Mouse (Mus musculus) Muller cell, postnatal 12 days (primary cell): Measurements from ENCODE around the gene Lama1.
A peak's percentile ranks its signal among the peaks of the same experiment; 100 is the strongest.

Experiments
- DNase-seq: peaks from one replicate; pipeline ENCODE4 v3.0.0-alpha.2; 2015; ENCODE audit errors: inconsistent ontology term

Lama1 gene

DNA sequence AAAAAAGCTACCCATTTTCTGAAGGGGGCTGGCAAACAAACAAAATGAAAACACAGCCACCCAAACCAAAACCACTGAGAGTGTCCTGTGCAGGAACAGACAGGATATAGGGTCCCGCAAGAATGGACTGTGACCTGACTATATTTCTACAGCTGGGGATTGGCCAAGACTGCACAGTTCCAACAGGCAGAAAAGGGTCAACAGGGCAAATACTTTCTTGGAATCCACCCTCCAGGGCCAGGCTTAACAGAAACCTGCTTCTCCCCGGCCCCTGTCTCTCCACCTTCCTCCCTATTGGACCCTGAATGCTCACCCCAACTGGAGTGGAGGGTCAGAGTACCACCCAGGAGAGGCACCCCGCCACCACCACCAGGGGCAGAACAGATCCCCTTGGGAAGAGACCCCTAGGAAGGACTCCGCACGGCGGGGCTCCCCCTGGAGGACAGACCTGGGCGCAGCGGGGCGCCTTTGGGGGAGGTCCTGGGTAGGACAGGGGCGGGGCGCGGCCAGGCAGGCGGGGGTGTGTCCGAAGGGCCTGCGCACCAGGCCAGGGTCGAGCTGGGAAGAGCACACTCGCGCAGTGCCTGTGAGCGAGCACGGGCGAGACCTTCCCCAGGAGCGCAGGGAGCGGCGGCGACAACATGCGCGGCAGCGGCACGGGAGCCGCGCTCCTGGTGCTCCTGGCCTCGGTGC, at the start of gene Lama1:
TSS of gene Lama1 (plus strand) at position 566 of the 693 bp plus-strand sequence.
- DNase-seq: peak; percentile 86

DNA sequence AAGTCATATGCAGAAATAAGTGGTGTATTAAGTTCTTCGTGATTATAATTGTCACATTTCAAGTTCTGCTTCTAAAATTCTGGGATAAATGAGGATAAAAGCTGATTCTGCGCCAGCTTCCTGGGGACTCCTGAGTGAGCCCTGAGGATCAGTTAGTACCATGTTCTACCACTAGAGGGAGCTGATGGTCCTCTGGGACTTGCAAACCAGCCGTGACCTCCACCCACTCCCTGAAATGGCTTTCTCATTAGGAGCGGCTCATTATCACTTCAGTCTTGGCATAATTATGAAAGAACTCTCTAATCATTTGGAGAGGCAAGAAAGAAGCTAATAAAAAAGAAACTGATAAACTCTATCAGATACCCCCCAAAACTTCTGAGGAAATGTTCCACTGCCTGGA, 45.6 kb upstream of the Lama1 start:
- peak; percentile 71 for DNase-seq

DNA sequence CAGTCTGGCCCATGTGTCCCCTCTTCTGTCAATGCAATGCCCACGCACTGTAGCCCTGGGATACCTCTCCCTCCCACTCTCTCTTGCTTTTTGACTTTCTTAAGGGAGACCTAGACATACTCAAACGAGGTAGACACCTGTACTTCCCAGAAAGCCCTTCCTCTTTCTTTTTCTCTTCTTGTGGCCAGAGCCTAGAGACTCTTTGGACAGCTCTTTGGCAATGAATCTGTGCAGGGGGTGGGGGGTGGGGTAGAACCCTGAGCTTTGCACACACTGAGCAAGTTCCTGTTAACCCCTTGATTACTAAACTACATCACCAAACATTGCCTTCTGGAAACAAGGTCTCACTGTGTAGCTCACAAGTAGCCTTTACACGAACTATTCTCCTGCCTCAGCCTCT, 32.8 kb upstream of the Lama1 start:
- no peak for DNase-seq

DNA sequence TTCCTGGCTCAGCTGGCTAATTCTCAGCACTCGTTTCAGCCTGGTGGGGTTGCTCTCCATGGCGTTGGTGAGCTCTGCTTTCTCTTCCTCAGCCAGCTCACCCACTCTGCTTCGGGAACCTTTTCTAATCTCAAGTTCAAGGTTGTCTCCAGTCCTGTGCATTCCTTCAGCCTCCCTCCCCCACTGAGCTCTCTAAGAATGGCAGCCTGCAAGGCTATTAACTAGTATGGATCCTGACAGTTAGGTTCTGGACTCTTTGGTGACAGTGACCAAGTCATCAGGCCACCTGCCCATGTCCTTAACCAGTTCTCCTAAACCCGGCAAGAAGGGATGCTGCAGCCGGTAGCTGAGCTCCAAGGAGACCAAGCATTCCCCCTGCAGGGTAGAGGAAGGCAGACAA, 30.1 kb upstream of the Lama1 start:
- DNase-seq: no peak

DNA sequence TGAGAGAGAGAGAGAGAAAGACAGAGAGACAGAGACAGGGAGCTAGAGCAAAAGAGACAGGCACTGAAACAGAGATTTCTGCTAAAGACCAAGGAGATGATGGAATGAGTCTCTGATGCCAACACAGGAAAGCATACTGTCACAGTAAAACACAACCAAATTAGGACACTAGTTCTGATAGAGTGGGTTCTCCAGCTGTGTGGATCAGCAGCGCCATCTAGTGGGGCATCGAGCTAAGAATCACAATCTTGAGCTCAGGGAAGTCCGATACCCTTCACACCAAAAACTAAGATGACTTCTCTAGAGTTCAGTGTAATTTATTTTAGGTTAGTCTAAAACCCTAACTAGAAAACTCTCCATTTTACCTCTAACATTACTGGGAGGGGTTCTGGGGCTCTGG, 29.1 kb upstream of the Lama1 start:
- peak; percentile 51 for DNase-seq

DNA sequence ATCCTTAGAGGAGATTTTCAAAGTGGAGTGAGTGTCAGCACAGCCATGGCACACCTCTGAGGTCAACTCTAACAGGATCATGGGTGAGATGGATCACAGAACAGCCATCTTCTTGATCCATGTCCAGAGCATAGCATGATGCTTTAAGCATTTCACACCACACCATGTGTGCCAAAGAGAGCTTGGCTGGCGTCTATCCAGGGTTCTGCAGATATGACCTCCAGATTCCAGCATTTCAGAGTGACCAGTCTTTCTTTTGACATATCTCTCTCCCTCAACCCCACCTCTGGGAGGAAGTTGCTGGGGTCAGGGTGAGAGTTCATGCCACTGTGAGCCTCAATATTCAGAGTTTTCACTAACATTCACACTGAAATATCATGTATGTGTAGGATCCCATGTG, 18.5 kb upstream of the Lama1 start:
- no peak for DNase-seq

DNA sequence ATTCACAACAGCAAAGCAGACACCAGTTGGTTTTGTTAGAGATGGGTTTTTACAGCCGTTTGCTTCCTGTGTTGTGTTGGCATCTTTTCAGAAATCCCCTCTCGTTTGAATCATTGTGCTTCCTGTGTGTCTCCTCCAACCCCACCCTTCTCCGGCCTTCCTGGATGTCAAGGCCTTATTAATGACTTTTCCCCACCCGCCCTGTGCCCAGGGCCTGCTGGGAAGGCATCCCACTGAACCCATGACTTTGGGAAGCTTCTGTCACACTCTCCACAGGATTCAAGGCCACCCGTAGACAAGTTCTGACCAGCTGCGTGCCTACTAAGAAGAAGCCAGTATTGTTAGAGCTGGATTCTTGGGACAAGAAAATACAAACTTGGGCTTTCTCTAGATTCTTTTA, 16.0 kb upstream of the Lama1 start:
- DNase-seq: no peak

DNA sequence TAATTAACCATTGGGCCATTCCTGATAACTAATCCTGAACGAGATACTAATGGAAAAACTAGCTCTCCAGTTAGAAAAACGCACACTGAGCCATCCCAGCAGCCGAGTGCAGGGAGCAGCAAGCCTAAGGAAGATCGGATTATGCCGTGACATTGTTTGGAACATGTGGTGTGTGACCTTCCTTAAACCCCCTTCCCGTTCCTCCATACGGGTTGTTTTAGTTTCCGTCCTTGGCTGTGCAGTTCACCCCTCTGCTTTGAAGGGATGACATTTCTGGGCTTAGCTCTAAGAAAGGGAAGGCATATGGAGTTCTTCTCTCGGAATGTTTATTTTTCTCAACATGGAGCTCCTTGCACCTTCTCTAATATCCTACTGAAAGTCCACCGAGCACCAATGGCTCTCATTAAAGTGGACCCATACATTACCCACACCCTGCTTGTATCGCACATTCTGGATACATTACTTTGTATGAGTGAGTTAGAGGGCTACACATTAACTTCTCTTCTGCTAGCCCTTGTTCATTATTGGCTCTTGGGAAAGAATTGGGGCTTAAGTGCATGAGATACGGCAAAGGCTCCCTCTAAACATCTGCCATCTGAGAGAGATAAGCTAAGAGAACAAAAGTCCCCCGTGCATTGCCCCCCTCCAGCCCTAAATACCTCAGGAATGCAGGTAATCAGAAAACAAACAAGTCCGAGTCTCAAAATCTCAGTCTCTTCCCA, 11.9 kb upstream of the Lama1 start:
- no peak for DNase-seq

DNA sequence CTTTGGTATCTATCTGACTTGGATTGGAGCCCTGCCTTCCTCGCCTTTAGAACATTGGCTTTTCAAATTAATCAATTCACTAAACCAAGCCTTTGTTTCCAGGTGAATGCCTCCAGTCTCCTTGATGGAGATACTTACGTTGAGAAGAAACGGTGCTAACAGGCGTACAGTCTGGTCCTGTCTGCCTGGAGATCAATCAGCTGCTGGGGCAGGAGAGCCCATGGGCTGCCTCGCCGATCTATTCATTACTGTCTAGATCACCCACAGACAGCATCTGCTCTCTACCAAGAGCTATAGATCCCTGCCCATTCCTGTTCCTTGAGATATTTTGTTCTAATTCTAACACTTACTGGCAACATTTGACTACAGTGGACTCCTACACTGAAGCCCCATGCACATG, 9.6 kb upstream of the Lama1 start:
- DNase-seq: no peak

DNA sequence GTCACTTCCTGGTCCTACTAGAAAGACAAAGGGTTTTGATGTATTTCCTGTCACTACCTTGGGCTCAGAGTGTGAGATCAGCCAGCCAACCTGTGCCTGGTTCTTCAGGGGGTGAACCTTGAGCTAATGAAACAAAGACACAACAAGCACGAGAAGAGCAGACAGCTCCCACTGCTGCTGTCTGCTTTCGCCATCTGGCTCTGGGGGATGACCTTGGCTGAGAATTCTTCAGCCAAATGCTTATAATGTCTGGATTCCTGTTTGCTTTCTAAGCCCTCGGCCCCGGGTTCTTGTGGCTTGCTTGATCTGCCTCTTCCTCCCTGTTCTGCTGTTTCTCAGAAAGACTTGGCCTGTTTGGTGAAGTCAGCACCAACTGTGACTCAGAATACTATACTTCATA, 6.4 kb upstream of the Lama1 start:
- DNase-seq: no peak

DNA sequence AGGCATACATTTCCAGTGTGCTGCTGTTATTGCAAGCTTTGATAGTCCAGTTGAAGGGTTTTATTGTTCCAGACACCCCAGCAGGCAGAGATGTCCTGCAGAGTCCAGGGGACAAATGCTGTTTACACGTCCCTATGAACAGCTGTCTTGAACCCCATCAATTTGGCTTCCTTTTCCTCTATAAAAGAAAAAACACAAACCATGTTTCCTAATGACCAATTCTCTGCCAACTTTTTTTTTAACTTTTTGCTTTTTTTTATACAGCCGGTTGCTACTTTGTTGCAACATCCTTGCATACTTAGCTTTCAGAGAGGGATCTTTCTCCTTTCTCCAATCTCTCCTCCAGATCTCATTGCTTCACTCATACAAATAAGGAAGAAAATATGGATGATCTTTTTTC, 4.4 kb upstream of the Lama1 start:
- no peak for DNase-seq

DNA sequence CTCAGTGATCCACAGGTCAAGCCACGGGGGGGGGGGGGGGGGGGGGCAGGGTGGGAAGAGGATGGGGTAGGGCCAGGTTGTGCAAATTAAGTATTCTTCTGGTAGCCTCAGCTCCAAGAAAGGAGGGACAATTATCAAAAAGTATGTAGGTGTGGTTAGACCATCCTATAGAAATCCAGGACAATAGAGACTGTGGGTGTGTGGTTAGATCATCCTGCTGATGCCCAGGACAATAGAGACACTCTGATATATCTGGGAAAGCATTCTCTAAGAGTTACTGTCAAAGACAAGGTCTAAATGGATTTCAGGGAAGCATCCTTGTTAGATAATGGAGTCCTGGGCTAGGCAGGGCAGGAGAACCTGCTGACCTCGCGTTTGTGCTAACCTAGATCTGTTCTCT, 3.2 kb upstream of the Lama1 start:
- no peak for DNase-seq

DNA sequence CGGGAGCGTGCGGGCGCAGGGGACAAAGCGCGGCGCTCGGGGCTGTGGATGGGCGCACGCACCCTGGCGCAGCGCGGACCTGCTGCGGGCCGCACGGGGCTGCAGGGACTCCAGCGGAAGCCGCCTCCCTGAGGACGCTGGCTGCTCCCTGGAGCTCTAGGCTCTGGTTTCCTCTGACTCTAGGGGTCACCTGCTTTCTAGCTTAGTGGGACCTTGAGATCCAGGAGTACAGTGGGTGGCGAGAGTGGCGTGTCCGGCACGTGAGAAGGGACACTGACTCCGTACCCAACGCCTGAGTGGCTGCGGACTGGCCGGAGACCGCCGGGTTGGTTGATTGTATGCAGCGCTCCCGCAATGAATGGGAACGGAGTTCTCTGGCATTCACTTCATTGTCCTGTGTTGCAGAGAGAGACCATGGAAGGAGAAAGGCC, 417 bp downstream of the Lama1 start:
- DNase-seq: peak; percentile 62

DNA sequence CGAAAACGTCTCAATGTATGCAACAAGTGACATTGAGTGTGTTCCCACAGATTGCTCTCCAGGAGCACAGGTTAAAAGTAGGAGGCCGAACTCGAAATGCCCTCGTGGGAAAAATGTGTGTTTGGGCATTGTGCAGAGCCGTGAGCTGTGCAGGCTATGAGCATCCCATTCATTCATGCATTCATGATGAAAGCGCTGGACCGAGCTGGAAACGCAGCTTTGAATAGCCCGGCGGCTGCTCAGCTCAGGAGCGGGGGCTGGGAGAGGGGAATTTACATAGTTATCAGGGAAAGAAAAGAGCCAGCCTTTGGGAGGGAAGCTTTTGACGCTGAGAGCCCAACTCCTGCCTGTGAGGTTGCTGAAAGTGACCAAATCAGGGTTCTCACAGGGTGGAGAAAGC, 1.2 kb downstream of the Lama1 start:
- DNase-seq: peak; percentile 89

DNA sequence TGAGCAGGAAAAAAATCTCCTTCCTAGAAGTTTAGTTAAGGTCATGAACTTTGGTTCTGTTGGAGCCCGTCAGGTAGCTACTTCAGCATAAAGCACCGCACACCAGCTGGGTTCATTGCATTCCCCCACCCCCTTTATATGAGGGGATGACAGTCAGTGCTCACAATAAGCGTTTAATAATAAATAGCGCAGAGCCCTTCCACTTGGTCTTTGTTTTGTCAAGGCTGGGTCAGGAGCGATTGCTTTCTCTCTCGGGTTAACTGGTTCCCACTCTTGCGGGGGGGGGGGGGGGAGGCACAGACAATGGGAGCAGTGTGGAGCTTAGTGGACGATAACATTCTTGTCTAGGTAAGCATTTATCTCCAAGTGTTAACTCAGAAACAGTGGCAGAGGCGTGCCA, 4.7 kb downstream of the Lama1 start:
- peak; percentile 56 for DNase-seq

DNA sequence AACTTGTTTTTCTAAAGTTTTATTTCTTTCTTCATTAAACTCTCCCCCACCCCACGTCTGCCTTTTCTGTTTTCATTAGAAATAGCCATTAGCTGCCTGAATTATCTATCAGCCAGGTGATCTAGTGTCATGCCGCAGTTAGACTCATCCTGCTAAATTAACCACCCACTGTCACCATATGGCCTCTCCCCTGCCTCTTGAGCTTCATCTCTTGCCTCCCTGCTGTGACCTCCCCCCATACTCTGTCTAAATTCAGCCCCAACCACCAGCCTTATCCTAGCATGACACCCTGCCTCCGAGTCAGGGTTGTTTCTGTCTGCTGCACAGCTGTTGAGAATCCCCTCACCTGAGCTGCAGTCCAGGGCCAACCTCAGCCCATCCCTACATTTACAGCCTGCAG, 5.9 kb downstream of the Lama1 start:
- no peak for DNase-seq

DNA sequence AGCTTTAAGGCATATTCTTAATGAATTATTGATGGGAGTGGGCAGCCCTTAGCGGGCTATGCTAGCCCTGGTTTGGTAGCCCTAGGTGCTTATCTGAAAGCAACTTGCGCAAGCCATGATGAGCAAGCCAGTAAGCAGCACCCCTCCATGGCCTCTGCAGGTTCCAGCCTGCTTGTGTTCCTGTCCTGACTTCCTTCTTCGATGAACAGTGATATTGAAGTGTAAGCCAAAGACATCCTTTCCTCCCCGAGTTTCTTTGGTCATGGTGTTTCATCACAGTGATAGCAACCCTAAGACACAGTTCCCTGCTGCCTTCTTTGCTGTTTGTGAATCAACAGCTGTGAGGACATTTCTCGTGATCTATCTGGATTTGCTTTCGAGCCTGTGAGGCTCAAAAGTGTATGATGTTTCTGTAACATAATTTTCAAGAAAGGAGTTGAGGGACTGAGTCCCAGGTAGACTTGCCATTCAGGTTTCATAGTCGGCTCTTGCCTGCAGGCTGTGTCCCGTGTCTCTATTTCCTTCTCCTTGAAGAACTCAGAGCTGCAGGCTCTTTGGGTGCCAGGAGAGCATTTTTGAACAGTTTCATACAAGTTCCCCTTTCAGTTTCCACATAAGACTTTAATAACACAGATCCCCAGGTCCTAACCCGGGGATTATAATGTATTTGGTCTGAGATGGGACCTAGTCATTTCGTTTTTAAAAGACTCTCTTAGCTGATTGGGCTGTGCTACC, 8.1 kb downstream of the Lama1 start:
- no peak for DNase-seq

DNA sequence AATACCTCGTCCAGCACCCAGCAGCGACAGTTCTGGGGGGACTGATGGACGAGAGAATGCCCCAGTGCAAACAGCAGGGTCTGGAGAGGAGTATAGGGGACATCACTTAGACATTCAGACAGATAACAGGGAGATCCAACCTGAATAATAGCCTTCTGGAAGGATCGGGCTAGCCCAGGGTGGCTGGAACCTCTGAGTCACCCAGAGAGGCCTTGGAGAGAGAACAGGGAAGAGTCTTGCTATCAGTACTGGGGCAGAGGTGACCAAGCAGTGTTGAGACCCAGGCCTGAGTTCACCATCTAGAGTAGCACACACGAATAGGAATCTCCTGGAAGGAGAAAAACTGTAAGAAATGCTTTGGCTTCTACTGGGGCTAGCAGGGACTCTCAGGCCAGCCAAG, 9.3 kb downstream of the Lama1 start:
- no peak for DNase-seq

DNA sequence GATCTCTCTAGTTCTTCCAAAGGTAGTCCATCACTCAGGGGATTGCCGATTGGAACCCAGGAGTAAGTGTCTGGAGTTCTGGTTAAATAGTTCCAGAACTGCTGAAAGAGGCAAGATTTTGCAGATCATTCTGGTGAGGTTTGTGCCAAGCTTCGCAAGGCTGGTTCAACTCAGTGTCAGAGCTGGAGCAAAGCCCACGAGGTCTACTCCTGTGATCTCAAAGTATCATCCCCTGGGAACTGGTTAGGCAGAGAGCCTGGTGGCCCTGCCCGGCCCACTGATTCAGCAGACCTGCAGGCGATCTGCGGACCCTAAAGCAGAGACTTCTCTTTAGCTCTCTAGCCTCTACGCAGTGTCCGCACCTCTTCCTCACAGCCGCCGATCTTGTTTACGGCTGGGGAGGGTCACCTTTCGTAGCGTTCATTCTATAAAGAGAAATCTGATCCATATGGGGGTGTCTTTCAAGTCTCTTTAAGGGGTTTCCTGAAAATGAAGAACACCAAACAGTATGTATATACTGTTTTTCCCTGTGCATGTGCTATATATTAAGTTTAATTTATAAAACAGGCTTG, 10.8 kb downstream of the Lama1 start:
- DNase-seq: no peak

DNA sequence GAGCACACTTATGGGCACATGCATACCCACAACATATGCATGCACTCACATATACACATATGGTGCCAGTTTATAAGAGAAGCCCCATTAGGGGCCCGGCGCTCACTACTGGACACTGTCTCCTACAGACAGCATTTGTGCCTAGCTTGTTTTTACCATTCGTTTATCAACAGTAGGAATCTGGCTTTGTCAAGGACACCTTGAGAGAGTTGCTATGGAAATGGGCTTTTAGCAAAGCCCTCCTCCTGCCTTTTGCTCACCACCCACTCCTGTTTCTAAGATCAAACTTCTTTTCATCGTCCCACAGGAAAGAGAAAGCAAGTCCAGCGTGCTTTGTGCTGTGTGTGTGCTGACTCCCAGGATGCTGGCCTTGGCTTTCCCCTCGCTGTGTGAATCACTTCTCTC, 13.3 kb downstream of the Lama1 start:
- DNase-seq: no peak

DNA sequence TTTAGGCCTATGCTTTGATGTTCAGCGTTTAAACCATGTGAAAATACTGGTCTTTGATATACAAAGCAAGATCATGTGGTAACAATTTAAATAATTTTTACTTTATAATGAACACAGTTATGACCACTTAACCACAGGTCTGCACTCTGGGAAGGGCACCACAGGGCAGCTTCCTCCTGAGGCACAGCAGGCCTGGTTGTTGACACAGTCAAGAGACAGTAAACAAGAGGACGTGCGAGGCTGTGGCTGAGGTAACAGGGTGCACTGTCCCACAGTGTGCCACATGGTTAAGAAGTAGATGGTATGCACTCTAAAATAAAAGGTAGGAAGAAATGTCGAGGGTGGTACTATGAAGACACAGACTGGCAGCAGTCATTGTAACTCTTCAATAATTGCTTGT, 14.3 kb downstream of the Lama1 start:
- DNase-seq: no peak

DNA sequence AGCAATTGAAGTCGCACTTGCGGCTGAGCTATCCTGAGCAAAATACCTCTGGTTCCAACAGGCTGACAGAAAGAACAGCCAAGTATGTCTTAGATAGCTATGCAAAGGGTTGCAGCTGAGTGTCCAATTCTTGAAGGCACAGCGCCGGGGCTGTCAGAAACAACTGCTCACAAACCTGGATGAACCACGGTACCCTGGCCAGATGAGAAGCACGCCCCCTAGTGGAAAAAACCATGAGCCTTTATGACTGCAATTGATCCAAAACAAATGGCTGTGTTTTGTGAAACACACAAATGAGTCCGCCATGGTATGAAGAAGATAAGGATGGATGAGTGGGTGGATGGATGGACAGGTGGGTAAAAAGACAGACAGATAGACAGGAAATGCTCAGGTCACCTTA, 15.9 kb downstream of the Lama1 start:
- no peak for DNase-seq

DNA sequence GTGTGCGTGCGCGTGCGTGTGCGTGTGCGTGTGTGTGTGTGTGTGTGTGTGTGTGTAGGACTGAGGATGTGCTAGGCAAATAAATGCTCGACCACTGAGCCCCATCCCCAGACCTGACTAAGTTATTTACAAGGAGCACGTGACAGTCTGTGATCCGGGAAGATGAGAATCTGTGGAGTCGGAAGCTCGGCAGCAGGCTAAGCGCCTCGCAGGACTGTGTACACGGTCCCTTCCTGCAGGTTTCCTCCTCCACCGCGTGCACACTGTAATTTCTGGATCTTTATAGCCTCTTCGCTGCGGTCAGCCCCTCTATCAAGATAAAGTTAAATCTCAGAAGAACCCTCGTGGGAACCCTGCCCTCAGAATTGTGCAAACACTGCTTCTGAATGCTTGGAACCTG, 18.4 kb downstream of the Lama1 start:
- no peak for DNase-seq
